Mouse (Mus musculus): ENCODE data around the gene Pqbp1. TPM values are rescaled to one million over a fixed set of nuclear protein-coding genes. Genes with fewer than 3 reads are reported as not detected.
"Not testable (repeated sequence)": the region's sequence is repeated elsewhere in the genome, so short reads cannot be mapped to it uniquely, and the experiment has no call there.

The Pqbp1 gene
- polyA plus RNA-seq, 1 experiment from 2014 or later = 144 TPM

DNA sequence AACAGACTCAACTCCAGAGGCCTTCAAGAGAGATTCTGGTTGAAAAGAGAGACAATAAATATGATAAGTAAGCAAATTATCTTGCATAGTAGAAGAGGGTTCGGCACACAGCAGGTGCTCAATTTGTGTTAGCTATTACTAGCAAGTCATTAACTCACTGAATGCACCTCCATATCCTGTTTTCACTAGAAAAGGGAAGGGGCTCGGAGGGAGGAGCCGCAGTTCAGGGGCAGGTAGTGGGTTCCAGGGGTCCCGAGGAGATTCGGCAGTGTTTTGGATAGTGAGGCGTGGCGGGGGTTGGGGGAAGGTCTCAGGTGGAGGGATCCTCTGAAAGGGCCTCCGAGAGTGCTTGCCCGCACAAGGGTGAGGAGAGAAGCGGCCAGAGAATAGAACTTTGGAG lies 28.0 kb upstream of the Pqbp1 start:
- WGBS = 18% methylated on average over 10 of the region's 10 CpGs
- no peak for DNase-seq (ENCODE audit: low spot score)
- H3K9ac ChIP-seq (ENCODE audit: low read length) = no peak overlapping the region
- H3K4me2 ChIP-seq (ENCODE audit: low read depth, low read length, severe bottlenecking) = no peak overlapping the region
- H3K27ac ChIP-seq (ENCODE audit: low read depth, low read length) = no peak overlapping the region
- no peak overlapping the region for H3K4me3 ChIP-seq (ENCODE audit: low read depth, low read length)
- no peaks in the 10 kb centered on the region for H3K36me3 ChIP-seq (ENCODE audit: control insufficient read depth, insufficient read depth, low read length)
- H3K4me1 ChIP-seq (replicated peaks; ENCODE audit: control insufficient read depth, insufficient read depth, low read length) = no peaks in the 10 kb centered on the region
- H3K9me3 ChIP-seq (ENCODE audit: control insufficient read depth, low read length) = no peaks in the 10 kb centered on the region
- H3K27me3 ChIP-seq (ENCODE audit: control insufficient read depth, insufficient read depth, low read length) = peaks cover 9% of the 10 kb centered on the region
- ATAC-seq (replicated peaks; ENCODE audit: low FRiP score) = no peak

DNA sequence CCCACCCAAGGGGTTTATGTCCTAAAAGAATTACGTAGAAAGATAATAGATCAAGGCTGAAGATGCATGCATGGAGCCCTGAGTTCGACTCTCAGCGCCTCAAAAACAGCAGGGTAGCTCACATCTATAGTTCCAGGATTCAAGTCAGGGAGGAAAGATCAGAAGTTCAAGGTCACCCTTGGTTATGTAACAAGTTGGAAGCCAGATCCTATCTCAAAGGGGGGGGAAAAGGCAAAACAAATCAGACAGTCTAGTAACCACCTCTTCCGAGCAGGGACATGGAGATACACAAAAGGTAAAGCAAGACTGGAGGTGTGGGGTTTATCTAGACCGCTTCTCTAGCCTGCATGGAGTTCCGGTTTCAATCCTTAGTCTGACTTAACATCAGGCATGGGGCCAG lies 27.2 kb upstream of the Pqbp1 start:
- Histone ChIP-seq H3K4me1 (replicated peaks; ENCODE audit: control insufficient read depth, insufficient read depth, low read length) (no peaks in the 10 kb centered on the region), H3K27ac (ENCODE audit: low read depth, low read length) (no peak overlapping the region), H3K4me3 (ENCODE audit: low read depth, low read length) (no peak overlapping the region), H3K4me2 (ENCODE audit: low read depth, low read length, severe bottlenecking) (no peak overlapping the region), H3K27me3 (ENCODE audit: control insufficient read depth, insufficient read depth, low read length) (peaks cover 9% of the 10 kb centered on the region), H3K9ac (ENCODE audit: low read length) (no peak overlapping the region), H3K36me3 (ENCODE audit: control insufficient read depth, insufficient read depth, low read length) (no peaks in the 10 kb centered on the region), H3K9me3 (ENCODE audit: control insufficient read depth, low read length) (no peaks in the 10 kb centered on the region)
- 82% methylated on average over 6 of the region's 6 CpGs for WGBS
- ATAC-seq (replicated peaks; ENCODE audit: low FRiP score) = no peak
- no peak for DNase-seq (ENCODE audit: low spot score)

DNA sequence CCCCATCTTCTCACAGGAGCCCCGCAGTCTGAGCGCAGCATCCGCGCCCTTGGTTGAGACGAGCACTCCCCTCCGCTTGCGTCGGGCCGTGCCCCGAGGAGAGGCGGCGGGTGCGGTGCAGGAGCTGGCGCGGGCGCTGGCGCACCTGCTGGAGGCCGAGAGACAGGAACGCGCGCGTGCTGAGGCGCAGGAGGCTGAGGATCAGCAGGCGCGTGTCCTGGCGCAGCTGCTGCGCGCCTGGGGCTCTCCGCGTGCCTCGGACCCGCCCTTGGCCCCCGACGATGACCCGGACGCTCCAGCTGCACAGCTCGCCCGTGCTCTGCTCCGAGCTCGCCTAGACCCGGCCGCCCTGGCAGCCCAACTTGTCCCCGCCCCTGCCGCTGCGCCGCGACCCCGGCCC lies 23.0 kb upstream of the Pqbp1 start:
- H3K4me3 ChIP-seq (ENCODE audit: low read depth, low read length) = peak overlapping the region; percentile 26
- no peaks in the 10 kb centered on the region for H3K9me3 ChIP-seq (ENCODE audit: control insufficient read depth, low read length)
- no peaks in the 10 kb centered on the region for H3K36me3 ChIP-seq (ENCODE audit: control insufficient read depth, insufficient read depth, low read length)
- no peaks in the 10 kb centered on the region for H3K4me1 ChIP-seq (replicated peaks; ENCODE audit: control insufficient read depth, insufficient read depth, low read length)
- ATAC-seq (replicated peaks; ENCODE audit: low FRiP score) (peak; percentile 25), DNase-seq (ENCODE audit: low spot score) (peak; percentile 58)
- 18% methylated on average over 47 of the region's 48 CpGs for WGBS
- H3K9ac ChIP-seq (ENCODE audit: low read length) = peak overlapping the region; percentile 32; the same call in 1 of the 2 replicates
- H3K27me3 ChIP-seq (ENCODE audit: control insufficient read depth, insufficient read depth, low read length) = peaks cover 9% of the 10 kb centered on the region
- H3K27ac ChIP-seq (ENCODE audit: low read depth, low read length) = no peak overlapping the region
- peak overlapping the region; percentile 48 for H3K4me2 ChIP-seq (ENCODE audit: low read depth, low read length, severe bottlenecking)

DNA sequence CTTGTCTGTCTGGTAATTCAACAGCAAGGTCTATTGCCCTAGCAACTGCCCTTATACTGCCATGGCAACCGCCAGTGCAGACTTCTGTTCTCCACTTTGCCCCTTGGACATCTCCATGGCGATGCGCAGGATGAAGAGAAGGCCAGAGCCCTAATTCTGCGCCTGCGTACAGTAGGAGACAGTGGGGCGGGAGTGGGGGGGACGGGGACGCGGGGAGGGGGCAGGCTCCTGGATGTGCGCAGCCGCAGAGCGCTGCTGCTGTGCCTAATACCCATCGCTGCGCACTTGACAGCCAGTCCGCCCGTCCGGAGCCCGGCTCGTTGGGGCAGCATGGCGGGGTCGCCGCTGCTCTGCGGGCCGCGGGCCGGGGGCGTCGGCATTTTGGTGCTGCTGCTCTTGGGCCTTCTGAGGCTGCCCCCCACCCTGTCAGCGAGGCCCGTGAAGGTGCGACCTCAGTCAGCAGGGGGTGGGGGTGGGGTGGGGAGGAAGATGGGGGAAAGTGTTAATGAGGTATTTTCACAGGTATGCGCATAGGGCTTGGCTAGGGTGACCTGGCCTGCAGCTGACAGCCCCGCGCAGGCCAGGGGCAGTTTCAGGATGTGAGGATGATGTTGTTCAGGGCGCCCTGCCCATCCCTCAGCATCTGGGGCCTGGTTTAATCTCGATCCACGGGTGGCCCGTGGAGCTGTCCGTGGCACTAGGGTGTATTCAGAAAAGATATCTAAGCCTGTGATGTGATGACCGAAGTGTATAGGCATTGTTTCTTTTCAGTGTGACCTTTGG lies 20.7 kb upstream of the Pqbp1 start, which contains the start of gene Pcsk1n:
TSS of gene Pcsk1n (plus strand) at position 222 of the 783 bp plus-strand sequence.
- peak within 1 kb of the TSS; percentile 46 for H3K27ac ChIP-seq (ENCODE audit: low read depth, low read length)
- no peaks in the 10 kb centered on the region for H3K9me3 ChIP-seq (ENCODE audit: control insufficient read depth, low read length)
- H3K36me3 ChIP-seq (ENCODE audit: control insufficient read depth, insufficient read depth, low read length) = no peaks in the 10 kb centered on the region
- H3K9ac ChIP-seq (ENCODE audit: low read length) = peak within 1 kb of the TSS; percentile 20; the same call in 1 of the 2 replicates
- ATAC-seq (replicated peaks; ENCODE audit: low FRiP score) = peak; percentile 89
- 16% methylated on average over 35 of the region's 40 CpGs for WGBS
- peak within 1 kb of the TSS; percentile 31 for H3K4me3 ChIP-seq (ENCODE audit: low read depth, low read length)
- DNase-seq (ENCODE audit: low spot score) = peak; percentile 83
- peak within 1 kb of the TSS; percentile 48 for H3K4me2 ChIP-seq (ENCODE audit: low read depth, low read length, severe bottlenecking)
- H3K4me1 ChIP-seq (replicated peaks; ENCODE audit: control insufficient read depth, insufficient read depth, low read length) = no peaks in the 10 kb centered on the region
- peaks cover 9% of the 10 kb centered on the region for H3K27me3 ChIP-seq (ENCODE audit: control insufficient read depth, insufficient read depth, low read length)

DNA sequence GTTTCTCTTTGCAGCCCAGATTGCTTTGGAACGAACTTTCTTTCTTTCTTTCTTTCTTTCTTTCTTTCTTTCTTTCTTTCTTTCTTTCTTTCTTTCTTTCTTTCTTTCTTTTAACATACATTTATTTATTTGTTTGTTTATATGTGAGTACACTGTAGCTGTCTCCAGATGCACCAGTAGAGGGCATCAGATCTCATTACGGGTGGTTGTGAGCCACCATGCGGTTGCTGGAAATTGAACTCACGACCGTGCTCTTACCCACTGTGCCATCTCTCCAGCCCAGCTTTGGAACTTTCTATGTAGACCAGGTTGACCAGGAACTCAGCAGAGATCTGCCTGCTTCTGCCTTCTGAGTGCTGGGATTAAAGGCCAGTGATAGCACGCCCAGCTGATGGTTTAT lies 18.9 kb upstream of the Pqbp1 start:
- H3K4me2 ChIP-seq (ENCODE audit: low read depth, low read length, severe bottlenecking); DNase-seq (ENCODE audit: low spot score); H3K27me3 ChIP-seq (ENCODE audit: control insufficient read depth, insufficient read depth, low read length); H3K36me3 ChIP-seq (ENCODE audit: control insufficient read depth, insufficient read depth, low read length); H3K9ac ChIP-seq (ENCODE audit: low read length); H3K4me1 ChIP-seq (replicated peaks; ENCODE audit: control insufficient read depth, insufficient read depth, low read length); H3K4me3 ChIP-seq (ENCODE audit: low read depth, low read length); H3K9me3 ChIP-seq (ENCODE audit: control insufficient read depth, low read length); ATAC-seq (replicated peaks; ENCODE audit: low FRiP score); H3K27ac ChIP-seq (ENCODE audit: low read depth, low read length): not testable (repeated sequence)
- WGBS = 78% methylated on average over 6 of the region's 6 CpGs

DNA sequence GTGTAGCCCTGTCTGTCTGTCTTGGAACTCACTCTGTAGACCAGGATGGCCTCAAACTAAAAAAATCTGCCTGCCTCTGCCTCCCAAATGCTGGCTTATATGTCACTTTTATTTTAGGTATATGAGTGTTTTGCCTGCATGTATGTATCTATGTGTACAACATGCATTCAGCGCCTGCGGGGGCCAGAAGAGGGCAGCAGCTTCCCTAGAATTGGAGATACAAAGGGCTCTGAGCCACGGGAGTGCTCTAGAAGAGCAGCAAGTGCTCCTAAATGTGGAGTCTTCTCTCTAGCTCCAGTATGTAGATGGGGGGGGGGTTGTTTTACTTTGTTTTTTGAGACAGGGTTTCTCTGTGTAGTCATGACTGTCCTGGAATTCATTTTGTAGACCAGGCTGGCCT lies 16.6 kb upstream of the Pqbp1 start:
- H3K36me3 ChIP-seq (ENCODE audit: control insufficient read depth, insufficient read depth, low read length); H3K27ac ChIP-seq (ENCODE audit: low read depth, low read length); H3K4me1 ChIP-seq (replicated peaks; ENCODE audit: control insufficient read depth, insufficient read depth, low read length); DNase-seq (ENCODE audit: low spot score); ATAC-seq (replicated peaks; ENCODE audit: low FRiP score); H3K27me3 ChIP-seq (ENCODE audit: control insufficient read depth, insufficient read depth, low read length); H3K4me2 ChIP-seq (ENCODE audit: low read depth, low read length, severe bottlenecking); H3K9me3 ChIP-seq (ENCODE audit: control insufficient read depth, low read length); H3K9ac ChIP-seq (ENCODE audit: low read length); H3K4me3 ChIP-seq (ENCODE audit: low read depth, low read length): not testable (repeated sequence)
- whole genome bisulfite sequencing = 33% methylated on average over 3 of the region's 3 CpGs

DNA sequence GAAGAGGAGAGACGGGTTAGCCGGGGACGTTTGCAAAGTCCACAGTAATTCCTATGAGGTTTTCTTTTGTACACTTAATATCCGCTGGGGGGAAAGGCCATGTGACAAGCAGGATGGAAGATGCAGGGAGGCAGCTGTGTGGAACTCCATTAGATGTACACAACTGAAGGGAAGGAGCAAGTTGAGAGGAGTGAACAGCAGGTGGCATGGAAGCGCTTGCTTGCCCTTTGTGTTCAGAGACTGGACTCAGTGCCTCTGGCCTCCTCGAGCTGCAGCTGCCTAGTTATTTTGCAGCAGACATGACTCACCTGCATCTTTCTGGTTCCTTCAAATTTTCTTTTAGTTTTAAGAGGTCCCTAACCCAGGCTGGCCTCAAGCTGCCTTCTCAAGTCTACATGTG lies 11.4 kb upstream of the Pqbp1 start:
- H3K4me2 ChIP-seq (ENCODE audit: low read depth, low read length, severe bottlenecking) = no peak overlapping the region
- H3K4me1 ChIP-seq (replicated peaks; ENCODE audit: control insufficient read depth, insufficient read depth, low read length) = no peaks in the 10 kb centered on the region
- H3K27me3 ChIP-seq (ENCODE audit: control insufficient read depth, insufficient read depth, low read length) = no peaks in the 10 kb centered on the region
- no peak overlapping the region for H3K9ac ChIP-seq (ENCODE audit: low read length)
- no peak overlapping the region for H3K4me3 ChIP-seq (ENCODE audit: low read depth, low read length)
- WGBS = 36% methylated on average over 6 of the region's 6 CpGs
- no peaks in the 10 kb centered on the region for H3K9me3 ChIP-seq (ENCODE audit: control insufficient read depth, low read length)
- DNase-seq (ENCODE audit: low spot score) (no peak), ATAC-seq (replicated peaks; ENCODE audit: low FRiP score) (no peak)
- H3K27ac ChIP-seq (ENCODE audit: low read depth, low read length) = no peak overlapping the region
- no peaks in the 10 kb centered on the region for H3K36me3 ChIP-seq (ENCODE audit: control insufficient read depth, insufficient read depth, low read length)

DNA sequence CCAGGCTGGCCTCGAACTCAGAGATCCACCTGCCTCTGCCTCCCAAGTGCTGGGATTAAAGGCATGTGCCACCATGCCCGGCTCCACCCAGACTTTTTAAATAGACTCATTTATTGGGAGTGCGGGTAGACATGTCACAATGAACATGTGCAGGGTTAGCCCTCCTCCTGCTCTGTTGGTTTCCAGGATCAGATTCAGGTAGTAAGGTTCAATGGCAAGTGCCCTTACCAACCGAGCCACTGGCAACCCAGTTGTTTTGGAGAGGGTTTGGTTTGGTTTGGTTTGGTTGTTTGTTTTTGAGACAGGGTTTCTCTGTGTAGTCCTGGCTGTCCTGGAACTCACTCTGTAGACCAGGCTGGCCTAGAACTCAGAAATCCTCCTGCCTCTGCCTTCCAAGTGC lies 10.2 kb upstream of the Pqbp1 start, which contains the start of gene Gm10490:
TSS of gene Gm10490 (plus strand) at position 301 of the 400 bp plus-strand sequence.
- not testable (repeated sequence) for ATAC-seq (replicated peaks; ENCODE audit: low FRiP score); H3K4me3 ChIP-seq (ENCODE audit: low read depth, low read length); H3K9me3 ChIP-seq (ENCODE audit: control insufficient read depth, low read length); H3K27ac ChIP-seq (ENCODE audit: low read depth, low read length); H3K36me3 ChIP-seq (ENCODE audit: control insufficient read depth, insufficient read depth, low read length); DNase-seq (ENCODE audit: low spot score); H3K27me3 ChIP-seq (ENCODE audit: control insufficient read depth, insufficient read depth, low read length); H3K4me2 ChIP-seq (ENCODE audit: low read depth, low read length, severe bottlenecking); H3K9ac ChIP-seq (ENCODE audit: low read length); H3K4me1 ChIP-seq (replicated peaks; ENCODE audit: control insufficient read depth, insufficient read depth, low read length)
- WGBS = 90% methylated on average over 4 of the region's 4 CpGs

DNA sequence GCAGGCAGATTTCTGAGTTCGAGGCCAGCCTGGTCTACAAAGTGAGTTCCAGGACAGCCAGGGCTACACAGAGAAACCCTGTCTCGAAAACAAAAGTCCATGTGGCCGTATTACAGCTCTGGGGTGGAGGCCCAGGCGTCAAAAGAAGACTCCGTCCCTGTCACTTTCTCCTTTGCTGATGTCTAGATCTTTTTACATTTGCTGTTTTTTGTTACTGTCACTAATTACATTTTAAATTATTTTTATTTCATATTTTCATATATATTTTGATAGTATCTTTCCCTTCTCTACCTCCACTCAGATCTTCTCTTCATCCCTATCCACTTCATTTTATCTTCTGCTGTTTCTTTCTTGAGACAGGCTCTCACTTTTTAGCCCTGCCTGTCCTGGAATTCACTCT lies 8.7 kb upstream of the Pqbp1 start, which contains the start of gene Gm10491:
TSS of gene Gm10491 (minus strand) at position 101 of the 400 bp plus-strand sequence.
- Histone ChIP-seq H3K36me3 (ENCODE audit: control insufficient read depth, insufficient read depth, low read length) (no peaks in the 10 kb centered on the region), H3K4me1 (replicated peaks; ENCODE audit: control insufficient read depth, insufficient read depth, low read length) (no peaks in the 10 kb centered on the region), H3K9me3 (ENCODE audit: control insufficient read depth, low read length) (no peaks in the 10 kb centered on the region), H3K4me3 (ENCODE audit: low read depth, low read length) (no peak within 1 kb of the TSS), H3K27ac (ENCODE audit: low read depth, low read length) (no peak within 1 kb of the TSS), H3K9ac (ENCODE audit: low read length) (no peak within 1 kb of the TSS), H3K4me2 (ENCODE audit: low read depth, low read length, severe bottlenecking) (no peak within 1 kb of the TSS), H3K27me3 (ENCODE audit: control insufficient read depth, insufficient read depth, low read length) (no peaks in the 10 kb centered on the region)
- 90% methylated on average over 5 of the region's 5 CpGs for WGBS
- ATAC-seq (replicated peaks; ENCODE audit: low FRiP score) (no peak), DNase-seq (ENCODE audit: low spot score) (no peak)

Data from forebrain, embryonic 11.5 days (tissue).